Mouse (Mus musculus): Measurements from ENCODE around the gene Gm21294. TPM values are rescaled to one million over a fixed set of nuclear protein-coding genes. Genes with fewer than 3 reads are reported as not detected.
"Not testable (repeated sequence)": the region's sequence is repeated elsewhere in the genome, so short reads cannot be mapped to it uniquely, and the experiment has no call there.

Gm21294 gene
- not detected in 2 replicates for polyA plus RNA-seq (2015; fragmentation: Nextera tagmentation; extraction: Ambion mirVana)

GRCm38 (mm10) chrY:89052506-89052905 is at the start of gene Gm21294:
Gene Gm21294 (plus strand): TSS chrY:89052806.
- H3K4me2 ChIP-seq (replicated peaks); H3K9ac ChIP-seq; H3K9me3 ChIP-seq (replicated peaks); H3K27ac ChIP-seq (replicated peaks); H3K4me3 ChIP-seq (replicated peaks); H3K4me1 ChIP-seq; ATAC-seq (ENCODE audit: insufficient number of reproducible peaks, low FRiP score, low TSS enrichment, low read depth); H3K27me3 ChIP-seq; H3K36me3 ChIP-seq: not testable (repeated sequence)
- WGBS = 67% methylated on average over 3 of the region's 5 CpGs

- not testable (repeated sequence) for H3K4me2 ChIP-seq (replicated peaks); H3K4me3 ChIP-seq (replicated peaks); H3K27ac ChIP-seq (replicated peaks); H3K9me3 ChIP-seq (replicated peaks); H3K9ac ChIP-seq; ATAC-seq (ENCODE audit: insufficient number of reproducible peaks, low FRiP score, low TSS enrichment, low read depth); H3K4me1 ChIP-seq; H3K27me3 ChIP-seq; H3K36me3 ChIP-seq
- WGBS = 80% methylated on average over 4 of the region's 21 CpGs
Measured at GRCm38 (mm10) chrY:89126246-89126645, 73.6 kb downstream of the Gm21294 start.

Data from embryonic facial prominence, embryonic 15.5 days (tissue).